23 mouse cellular contexts compared by ENCODE assay signal in the genomic region with DNA sequence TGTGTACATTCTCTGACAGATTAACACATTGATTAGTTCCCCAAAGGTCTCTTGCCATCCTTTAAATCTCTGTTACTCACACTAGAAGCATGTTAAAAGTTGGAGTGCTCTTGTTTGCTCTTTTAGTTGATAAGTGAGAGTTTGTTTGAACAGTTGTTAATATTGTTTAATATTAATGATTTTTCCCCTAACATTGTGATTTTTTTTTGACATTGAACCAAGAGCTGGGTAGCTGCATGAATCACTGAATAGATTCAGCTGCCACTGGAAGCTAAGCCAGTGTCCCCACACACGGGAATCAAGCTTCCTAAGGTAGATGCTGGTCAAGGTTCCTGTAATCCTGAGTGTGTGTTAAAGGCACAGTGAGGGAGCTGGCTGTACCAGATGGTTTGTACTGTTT. TPM values are rescaled to one million over a fixed set of nuclear protein-coding genes. Genes with fewer than 3 reads are reported as not detected.
DNase-seq lines count a peak whose midpoint lies in the region; ATAC-seq and TF ChIP-seq lines count a peak whose summit lies in the region.
"Had no signal": no experiment of that assay in that cellular context is flagged by ENCODE, and none has a peak within 500 bp of the region (broad histone marks: within the 10 kb centered on the region; RNA-seq: fewer than 3 reads in every experiment).

No protein-coding gene starts in this region.

- H3K4me2 ChIP-seq in lung, embryonic 15.5 days: no peak overlapping the region
- no peak overlapping the region for H3K4me2 ChIP-seq in liver, embryonic 13.5 days
- H3K4me2 ChIP-seq in liver, embryonic 16.5 days (ENCODE audit: low read depth, low read length): no peak overlapping the region
- H3K4me2 ChIP-seq: embryonic facial prominence, embryonic 15.5 days; forebrain, embryonic 15.5 days; heart, embryonic 11.5 days; heart, embryonic 15.5 days; hindbrain, embryonic 15.5 days had no signal

- intact Hi-C loops in heart, postnatal 36 days (cut with DNase I): no loop called here

- no peak overlapping the region for H3K9ac ChIP-seq in lung, embryonic 15.5 days
- no peak overlapping the region for H3K9ac ChIP-seq in liver, embryonic 13.5 days
- no peak overlapping the region for H3K9ac ChIP-seq in liver, embryonic 16.5 days (ENCODE audit: low read depth, low read length)
- H3K9ac ChIP-seq: embryonic facial prominence, embryonic 15.5 days; forebrain, embryonic 15.5 days; heart, embryonic 15.5 days; hindbrain, embryonic 15.5 days had no signal

- peak overlapping the region; percentile 43; the same call in 1 of the 2 replicates for H3K27ac ChIP-seq in layer of hippocampus, adult 2 months
- H3K27ac ChIP-seq in lung, embryonic 15.5 days: peak overlapping the region; percentile 46
- peak overlapping the region; percentile 92 for H3K27ac ChIP-seq in liver, embryonic 13.5 days
- H3K27ac ChIP-seq in liver, embryonic 16.5 days (ENCODE audit: low read length): peak overlapping the region; percentile 40; the same call in 1 of the 2 replicates
- H3K27ac ChIP-seq: embryonic facial prominence, embryonic 15.5 days; forebrain, embryonic 15.5 days; heart, embryonic 15.5 days; hindbrain, embryonic 15.5 days had no signal

- peaks cover 11% of the 10 kb centered on the region; the same call in 1 of the 2 replicates for H3K36me3 ChIP-seq in lung, embryonic 15.5 days
- H3K36me3 ChIP-seq in liver, embryonic 13.5 days: peaks cover 39% of the 10 kb centered on the region
- H3K36me3 ChIP-seq in liver, embryonic 16.5 days (ENCODE audit: control insufficient read depth, insufficient read depth): peaks cover 6% of the 10 kb centered on the region

- no peak for ATAC-seq in lung, embryonic 15.5 days (ENCODE audit: borderline replicate concordance, extremely low read depth, low FRiP score, low TSS enrichment)
- no peak for ATAC-seq in liver, embryonic 13.5 days (ENCODE audit: low read depth)
- no peak for ATAC-seq in liver, embryonic 16.5 days (ENCODE audit: low read depth)
- ATAC-seq: activated CD4-positive, CD25-positive, alpha-beta regulatory T cell, adult 4 months; forebrain, embryonic 15.5 days; Patski had no signal

- H3K4me3 ChIP-seq in layer of hippocampus, adult 2 months: no peak overlapping the region
- H3K4me3 ChIP-seq in lung, embryonic 15.5 days: no peak overlapping the region
- H3K4me3 ChIP-seq in liver, embryonic 13.5 days (replicated peaks): no peak overlapping the region
- H3K4me3 ChIP-seq in liver, embryonic 16.5 days (ENCODE audit: low read depth, low read length): no peak overlapping the region
- H3K4me3 ChIP-seq: embryonic facial prominence, embryonic 15.5 days; forebrain, embryonic 15.5 days; heart, embryonic 15.5 days; hindbrain, embryonic 15.5 days had no signal

- no peak for TF ChIP-seq CTCF in layer of hippocampus, adult 2 months (conservative IDR thresholded peaks at IDR 0.05)

- WGBS in lung, embryonic 15.5 days: 27% methylated on average over 1 of the region's 1 CpGs
- 71% methylated on average over 1 of the region's 1 CpGs for WGBS in liver, embryonic 13.5 days (ENCODE audit: insufficient replicate concordance)
- 63% methylated on average over 1 of the region's 1 CpGs for WGBS in liver, embryonic 16.5 days (ENCODE audit: insufficient replicate concordance)

- H3K4me1 ChIP-seq in lung, embryonic 15.5 days: peaks cover 18% of the 10 kb centered on the region
- peaks cover 70% of the 10 kb centered on the region for H3K4me1 ChIP-seq in liver, embryonic 13.5 days (replicated peaks)
- peaks cover 47% of the 10 kb centered on the region for H3K4me1 ChIP-seq in liver, embryonic 16.5 days (ENCODE audit: control insufficient read depth, low read depth, low read length)
- H3K4me1 ChIP-seq: embryonic facial prominence, embryonic 15.5 days; forebrain, embryonic 15.5 days; heart, embryonic 15.5 days; hindbrain, embryonic 15.5 days had no signal

- H3K27me3 ChIP-seq in lung, embryonic 15.5 days: no peaks in the 10 kb centered on the region
- H3K27me3 ChIP-seq in liver, embryonic 13.5 days: no peaks in the 10 kb centered on the region
- no peaks in the 10 kb centered on the region for H3K27me3 ChIP-seq in liver, embryonic 16.5 days (ENCODE audit: control insufficient read depth, insufficient read depth, low read depth, low read length)
- H3K27me3 ChIP-seq: CH12.LX; embryonic facial prominence, embryonic 15.5 days; forebrain, embryonic 15.5 days; heart, embryonic 15.5 days; hindbrain, embryonic 15.5 days; Patski had no signal

- no peak for DNase-seq in layer of hippocampus, adult 2 months (ENCODE audit: low spot score in 2 of 2)
- DNase-seq in layer of hippocampus, adult 9-10 months (ENCODE audit: low spot score): no peak
- DNase-seq in lung, adult 18-20 months: no peak
- no peak for DNase-seq in liver, embryonic 13.5 days
- no peak for DNase-seq in adrenal gland, postnatal 10 days
- no peak for DNase-seq in heart, postnatal 36 days
- DNase-seq: adrenal gland, postnatal 25 days; cerebellum, adult 18-20 months; embryo, embryonic 11 days; gastrocnemius, postnatal 36 days; heart, adult 18-20 months; heart, postnatal 14 days had no signal

- no peaks in the 10 kb centered on the region for H3K9me3 ChIP-seq in lung, embryonic 15.5 days
- H3K9me3 ChIP-seq in liver, embryonic 13.5 days (replicated peaks): no peaks in the 10 kb centered on the region
- no peaks in the 10 kb centered on the region for H3K9me3 ChIP-seq in liver, embryonic 16.5 days (replicated peaks; ENCODE audit: control insufficient read depth, low read length)
- H3K9me3 ChIP-seq: embryonic facial prominence, embryonic 15.5 days; forebrain, embryonic 15.5 days; heart, embryonic 15.5 days; hindbrain, embryonic 15.5 days had no signal

RNA-seq across cellular contexts. Expression of gene Dop1b, which starts 31.2 kb away (rescaled TPM):
- 100 to 1,000 TPM in 1 of 2 experiments, 10 to 100 TPM in 1; 98.8 to 108 TPM for total RNA-seq in layer of hippocampus, adult 2 months (2021)
- 14.2 and 16.7 TPM in 2 replicates for polyA plus RNA-seq in lung, embryonic 15.5 days (2015; fragmentation: Nextera tagmentation; extraction: Ambion mirVana)
- polyA plus RNA-seq in liver, embryonic 13.5 days (2015; fragmentation: Nextera tagmentation; extraction: Ambion mirVana): 8.7 and 10.3 TPM in 2 replicates
- 17.2 and 21.6 TPM in 2 replicates for polyA plus RNA-seq in liver, embryonic 16.5 days (2015; fragmentation: Nextera tagmentation; extraction: Ambion mirVana)
- total RNA-seq in adrenal gland, postnatal 10 days (2021): 10 to 100 TPM; 21.2 to 27.4 TPM
- 10 to 100 TPM; 16.8 to 18.1 TPM for total RNA-seq in heart, postnatal 36 days (2021)

RNA-seq across cellular contexts. Expression of gene Cbr3, which starts 59.9 kb away (rescaled TPM):
- 10 to 100 TPM; 16.8 to 19.0 TPM for total RNA-seq in layer of hippocampus, adult 2 months (2021)
- 7.2 and 7.6 TPM in 2 replicates for polyA plus RNA-seq in lung, embryonic 15.5 days (2015; fragmentation: Nextera tagmentation; extraction: Ambion mirVana)
- 0.16 and 0.28 TPM in 2 replicates for polyA plus RNA-seq in liver, embryonic 13.5 days (2015; fragmentation: Nextera tagmentation; extraction: Ambion mirVana)
- polyA plus RNA-seq in liver, embryonic 16.5 days (2015; fragmentation: Nextera tagmentation; extraction: Ambion mirVana): 0.35 and 0.73 TPM in 2 replicates
- total RNA-seq in adrenal gland, postnatal 10 days (2021): 1 to 10 TPM; 8.7 to 8.8 TPM
- total RNA-seq in heart, postnatal 36 days (2021): 1 to 10 TPM; 2.9 to 3.6 TPM
- total RNA-seq: common myeloid progenitor, adult 5-6 weeks had no signal
- polyA plus RNA-seq: activated CD4-positive, CD25-positive, alpha-beta regulatory T cell, adult 4 months had no signal

Comparison
In these comparisons a context has a peak if more than half of its experiments do, and no peak if none do; other contexts are left out.
1. H3K27ac ChIP-seq: peak in every context shown above with its lines; median percentile 92 in liver, embryonic 13.5 days; 46 in lung, embryonic 15.5 days; 43 in layer of hippocampus, adult 2 months; 40 in liver, embryonic 16.5 days.